Mouse (Mus musculus) embryonic facial prominence, embryonic 11.5 days (tissue): Measurements from ENCODE around the gene Gramd1a. TPM values are rescaled to one million over a fixed set of nuclear protein-coding genes. Genes with fewer than 3 reads are reported as not detected.

Experiments
- ATAC-seq: fragments of 200-750 bp; cut with Nextera tagmentation; replicated peaks from 2 replicates; pipeline ENCODE4 v1.8.0; 2017; ENCODE audit warnings: low read depth; ENCODE audit not compliant: insufficient number of reproducible peaks, low FRiP score, low TSS enrichment
- DNase-seq: peaks from one replicate; pipeline ENCODE4 v3.0.0-alpha.2; 2015; ENCODE audit warnings: low spot score
- H3K27ac ChIP-seq: fragments of 300-500 bp; sonication (generic); replicated peaks from 2 replicates; pipeline ENCODE4 v1.5.1; 2014; ENCODE audit warnings: mild to moderate bottlenecking, low read depth, low read length, control low read depth
- H3K27me3 ChIP-seq: fragments of 300-500 bp; sonication (generic); 2 replicates; pipeline ENCODE4 v1.6.1; 2014; ENCODE audit warnings: mild to moderate bottlenecking, low read length, moderate library complexity, mixed read lengths; ENCODE audit not compliant: control insufficient read depth, insufficient read depth
- H3K36me3 ChIP-seq: fragments of 300-500 bp; sonication (generic); replicated peaks from 2 replicates; pipeline ENCODE4 v1.6.1; 2014; ENCODE audit warnings: low read depth, mild to moderate bottlenecking, low read length, moderate library complexity, mixed read lengths; ENCODE audit not compliant: control insufficient read depth, insufficient read depth
- H3K4me1 ChIP-seq: fragments of 300-500 bp; sonication (generic); 2 replicates; pipeline ENCODE4 v1.6.1; 2014; ENCODE audit warnings: low read length, mixed read lengths; ENCODE audit not compliant: control insufficient read depth, insufficient read depth
- H3K4me2 ChIP-seq: fragments of 300-500 bp; sonication (generic); 2 replicates; pipeline ENCODE4 v1.6.1; 2014; ENCODE audit warnings: low read depth, mild to moderate bottlenecking, control low read depth, low read length, moderate library complexity
- H3K4me3 ChIP-seq: fragments of 300-500 bp; sonication (generic); 2 replicates; pipeline ENCODE4 v1.5.1; 2014; ENCODE audit warnings: low read depth, low read length, control low read depth
- H3K9ac ChIP-seq: fragments of 300-500 bp; sonication (generic); replicated peaks from 2 replicates; pipeline ENCODE4 v1.6.1; 2014; ENCODE audit warnings: mild to moderate bottlenecking, control low read depth, low read length
- H3K9me3 ChIP-seq: fragments of 300-500 bp; sonication (generic); replicated peaks from 2 replicates; pipeline ENCODE4 v1.6.1; 2016; ENCODE audit warnings: mild to moderate bottlenecking, low read length, inconsistent platforms, mixed read lengths; ENCODE audit not compliant: control insufficient read depth
- WGBS: fragments of 180-500 bp; shearing (Covaris S2); extraction: QIAGEN DNeasy Blood & Tissue Kit; methylation state at CpG from one replicate; pipeline ENCODE4 v1.1.7; 2014; 5-methylcytosine and 5-hydroxymethylcytosine counted together
- polyA plus RNA-seq: library from polyadenylated mRNA; unstranded; fragments of >200 nt; fragmentation: Nextera tagmentation; extraction: Ambion mirVana; gene quantifications from 2 replicates; pipeline ENCODE4 v1.2.1, GENCODE M21; 2014

Gramd1a gene
- polyA plus RNA-seq, 1 experiment from 2014 or later: 76.7 TPM

GRCm38 (mm10) chr7:31160763-31161162, 5.1 kb upstream of the Gramd1a start:
- ATAC-seq: no peak
- DNase-seq: no peak
- Histone ChIP-seq H3K36me3 (no peaks in the 10 kb centered on the region), H3K4me1 (no peaks in the 10 kb centered on the region), H3K27me3 (no peaks in the 10 kb centered on the region), H3K4me2 (no peak overlapping the region), H3K4me3 (no peak overlapping the region), H3K9me3 (no peaks in the 10 kb centered on the region), H3K27ac (no peak overlapping the region), H3K9ac (no peak overlapping the region)
- WGBS: 93% methylated on average over 5 of the region's 5 CpGs

DNA sequence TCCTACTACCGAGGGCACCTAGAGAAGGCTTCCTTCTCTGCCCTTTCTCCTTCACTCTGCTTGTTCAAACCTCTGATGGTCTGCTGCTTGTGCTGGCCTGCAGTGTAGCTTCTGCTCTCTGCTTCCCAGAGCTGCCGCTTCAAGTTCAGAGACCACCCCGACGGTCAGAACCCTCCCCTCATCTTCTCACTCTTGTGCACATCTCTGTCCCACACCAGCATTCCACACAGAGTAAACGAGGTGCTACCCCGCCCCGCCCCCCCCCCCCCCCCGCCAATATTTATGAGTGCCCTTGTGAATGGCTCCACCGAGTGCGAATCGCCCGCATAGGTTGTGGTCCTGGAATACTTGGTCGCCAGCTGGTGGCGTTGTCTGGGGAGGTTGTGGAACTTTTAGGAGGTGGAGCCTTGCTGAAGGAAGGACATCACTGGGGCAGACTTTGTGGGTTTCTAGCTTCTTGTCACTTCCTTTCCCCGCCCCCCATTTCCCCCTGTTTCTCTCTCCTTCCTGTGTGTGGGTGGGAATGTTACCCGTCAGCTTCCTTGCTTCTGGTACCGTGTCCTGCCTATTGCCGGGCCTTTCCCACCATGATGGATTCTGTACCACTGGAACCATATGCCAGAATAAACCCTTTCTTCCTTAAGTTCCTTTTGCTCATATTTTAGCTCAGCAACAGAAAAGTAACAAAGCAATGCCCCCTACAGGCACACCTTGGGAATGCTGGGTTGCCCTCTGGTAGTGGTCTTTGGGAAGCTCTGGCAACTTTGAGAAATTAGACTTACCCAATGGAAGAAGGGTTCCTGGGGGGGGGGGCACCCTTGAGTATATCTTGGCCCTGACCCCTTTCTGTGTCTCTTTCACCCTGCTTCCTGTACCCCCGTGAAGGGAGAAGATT, 585 bp upstream of the Gramd1a start:
- peak; percentile 51 for DNase-seq
- no peak for ATAC-seq
- Histone ChIP-seq H3K9me3 (no peaks in the 10 kb centered on the region), H3K27ac (no peak overlapping the region), H3K27me3 (no peaks in the 10 kb centered on the region), H3K4me3 (no peak overlapping the region), H3K4me2 (no peak overlapping the region), H3K4me1 (no peaks in the 10 kb centered on the region), H3K36me3 (no peaks in the 10 kb centered on the region), H3K9ac (no peak overlapping the region)
- 39% methylated on average over 18 of the region's 19 CpGs for WGBS

DNA sequence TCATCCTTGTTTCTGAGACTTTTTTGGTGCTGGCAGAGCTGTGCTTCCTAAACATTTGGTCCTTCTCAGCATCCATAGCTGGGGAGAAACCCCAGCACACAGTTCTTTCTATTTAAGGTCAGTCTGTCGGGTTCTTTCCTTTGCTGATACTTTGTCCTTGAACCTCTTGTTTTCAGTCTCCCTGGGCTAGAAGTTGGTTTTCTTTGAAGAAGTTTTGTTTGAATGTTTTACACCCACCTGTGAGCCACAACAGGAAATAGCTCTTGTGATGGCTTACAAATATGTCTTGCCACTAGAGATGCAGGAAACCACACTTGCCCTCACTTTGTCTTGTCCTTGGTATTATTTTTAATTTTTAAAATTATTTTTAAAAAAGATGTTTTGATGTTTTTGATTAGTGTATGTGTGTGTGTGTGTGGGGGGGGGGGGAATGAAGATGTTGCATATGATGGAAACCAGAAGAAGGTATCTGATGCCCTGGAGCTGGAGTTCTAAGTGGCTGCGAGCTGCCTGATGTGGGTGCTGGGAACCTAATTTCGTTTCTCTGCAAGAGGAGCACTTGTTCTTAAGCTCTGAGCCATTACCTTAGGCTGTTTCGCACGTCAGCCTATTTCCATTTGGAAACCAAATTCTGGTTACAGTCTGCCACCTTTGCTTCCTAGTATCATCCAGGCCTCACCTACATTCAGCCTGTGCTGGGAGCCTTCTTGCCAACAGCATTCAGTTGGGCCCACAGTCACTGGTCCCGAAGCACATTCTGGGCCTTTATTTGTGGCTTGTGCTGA, 2.0 kb downstream of the Gramd1a start:
- Histone ChIP-seq H3K36me3 (no peaks in the 10 kb centered on the region), H3K4me2 (no peak overlapping the region), H3K4me3 (no peak overlapping the region), H3K27ac (no peak overlapping the region), H3K9me3 (no peaks in the 10 kb centered on the region), H3K4me1 (no peaks in the 10 kb centered on the region; the same call in 1 of the 2 replicates), H3K27me3 (no peaks in the 10 kb centered on the region), H3K9ac (no peak overlapping the region)
- ATAC-seq (no peak), DNase-seq (no peak)
- 84% methylated on average over 6 of the region's 6 CpGs for WGBS

- ATAC-seq: peak; percentile 24
- peak overlapping the region; percentile 98 for H3K9ac ChIP-seq
- peak; percentile 64 for DNase-seq
- peak overlapping the region; percentile 90 for H3K4me3 ChIP-seq
- H3K27me3 ChIP-seq: no peaks in the 10 kb centered on the region
- peak overlapping the region; percentile 92 for H3K27ac ChIP-seq
- 22% methylated on average over 23 of the region's 23 CpGs for WGBS
- H3K4me1 ChIP-seq: peaks cover 3% of the 10 kb centered on the region; the same call in 1 of the 2 replicates
- no peaks in the 10 kb centered on the region for H3K9me3 ChIP-seq
- H3K36me3 ChIP-seq: no peaks in the 10 kb centered on the region
- peak overlapping the region; percentile 86 for H3K4me2 ChIP-seq
Measured at GRCm38 (mm10) chr7:31151301-31152241, 4.1 kb downstream of the Gramd1a start.

DNA sequence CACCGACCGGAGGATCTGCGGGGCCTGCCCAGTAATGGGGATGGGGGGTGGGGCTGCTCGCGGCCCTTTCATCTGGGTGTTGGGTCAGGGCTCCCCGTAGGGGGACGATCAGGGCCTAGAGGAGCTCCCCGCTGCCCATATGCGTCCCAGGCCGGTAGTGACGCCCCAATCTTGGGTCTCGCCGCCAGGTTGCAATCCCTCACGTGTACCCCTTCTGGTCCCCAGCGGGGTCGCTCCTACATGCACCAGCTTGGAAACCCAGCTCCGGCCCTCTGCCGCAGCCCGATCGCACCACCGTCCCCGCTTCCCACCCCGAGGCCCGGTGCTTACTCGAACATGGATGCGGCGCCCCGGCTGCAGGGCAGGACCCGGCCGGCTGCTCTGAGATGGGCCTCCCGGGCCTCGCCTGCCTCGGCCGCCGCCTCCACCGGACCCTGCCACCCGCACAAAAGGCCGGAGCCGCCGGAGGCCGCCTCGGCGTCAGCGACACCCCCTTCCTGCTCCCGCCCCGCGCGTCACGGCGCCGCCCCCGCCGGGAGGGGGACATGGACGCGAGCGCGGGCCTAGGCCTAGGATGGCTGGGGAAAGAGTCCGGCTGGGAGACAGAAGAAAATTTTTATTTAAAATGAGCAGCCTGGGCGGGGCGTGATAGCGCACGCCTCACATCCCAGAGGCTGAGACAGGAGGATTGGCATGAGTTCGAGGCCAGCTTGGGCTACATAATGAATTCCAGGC, 5.0 kb downstream of the Gramd1a start:
- DNase-seq: peak; percentile 90
- Histone ChIP-seq H3K9ac (peak overlapping the region; percentile 98), H3K27me3 (no peaks in the 10 kb centered on the region), H3K4me2 (peak overlapping the region; percentile 86), H3K4me3 (peak overlapping the region; percentile 90), H3K4me1 (peaks cover 3% of the 10 kb centered on the region; the same call in 1 of the 2 replicates), H3K36me3 (no peaks in the 10 kb centered on the region), H3K27ac (peak overlapping the region; percentile 92), H3K9me3 (no peaks in the 10 kb centered on the region)
- ATAC-seq: peak; percentile 75
- WGBS: under 1% methylated on average over 63 of the region's 63 CpGs

GRCm38 (mm10) chr7:31149751-31150565, 5.7 kb downstream of the Gramd1a start:
- 4% methylated on average over 20 of the region's 20 CpGs for WGBS
- Histone ChIP-seq H3K4me3 (peak overlapping the region; percentile 90), H3K27ac (peak overlapping the region; percentile 92), H3K36me3 (no peaks in the 10 kb centered on the region), H3K4me2 (peak overlapping the region; percentile 86), H3K27me3 (no peaks in the 10 kb centered on the region), H3K9ac (peak overlapping the region; percentile 98), H3K9me3 (no peaks in the 10 kb centered on the region), H3K4me1 (peaks cover 3% of the 10 kb centered on the region; the same call in 1 of the 2 replicates)
- ATAC-seq (no peak), DNase-seq (peak; percentile 30)
